Mouse (Mus musculus): ENCODE results near the gene Vamp2. TPM values are rescaled to one million over a fixed set of nuclear protein-coding genes. Genes with fewer than 3 reads are reported as not detected.

Vamp2 gene
- polyA plus RNA-seq, 1 experiment from 2014 or later: 124 TPM

DNA sequence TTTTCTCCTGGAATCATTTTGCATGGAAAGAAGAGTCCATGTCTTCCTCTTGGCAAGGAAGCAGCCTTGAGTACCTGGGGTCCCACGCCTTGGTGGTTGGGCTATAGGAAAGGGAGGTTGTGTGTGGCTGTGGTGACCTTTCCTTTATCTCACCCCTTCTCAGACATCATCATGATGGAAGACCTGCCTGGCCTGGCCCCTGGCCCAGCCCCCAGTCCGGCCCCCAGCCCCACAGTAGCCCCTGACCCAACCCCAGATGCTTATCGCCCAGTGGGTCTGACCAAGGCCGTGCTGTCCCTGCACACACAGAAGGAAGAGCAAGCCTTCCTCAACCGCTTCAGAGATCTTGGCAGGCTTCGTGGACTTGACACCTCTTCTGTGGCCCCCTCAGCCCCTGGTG is 16.9 kb downstream of the Vamp2 start:
- Histone ChIP-seq H3K4me1 (ENCODE audit: control insufficient read depth, insufficient read depth, low read length) (no peaks in the 10 kb centered on the region), H3K4me2 (ENCODE audit: low read length) (no peak overlapping the region), H3K27me3 (replicated peaks; ENCODE audit: control insufficient read depth, insufficient read depth, low read length) (no peaks in the 10 kb centered on the region), H3K9me3 (replicated peaks; ENCODE audit: control insufficient read depth, low read length) (no peaks in the 10 kb centered on the region), H3K27ac (ENCODE audit: low read depth, low read length) (no peak overlapping the region), H3K36me3 (ENCODE audit: control insufficient read depth, insufficient read depth, low read length) (peaks cover 88% of the 10 kb centered on the region), H3K9ac (ENCODE audit: low read length) (no peak overlapping the region), H3K4me3 (ENCODE audit: low read depth, low read length) (no peak overlapping the region)
- DNase-seq (ENCODE audit: low spot score) (no peak), ATAC-seq (no peak)
- WGBS: 92% methylated on average over 6 of the region's 6 CpGs

DNA sequence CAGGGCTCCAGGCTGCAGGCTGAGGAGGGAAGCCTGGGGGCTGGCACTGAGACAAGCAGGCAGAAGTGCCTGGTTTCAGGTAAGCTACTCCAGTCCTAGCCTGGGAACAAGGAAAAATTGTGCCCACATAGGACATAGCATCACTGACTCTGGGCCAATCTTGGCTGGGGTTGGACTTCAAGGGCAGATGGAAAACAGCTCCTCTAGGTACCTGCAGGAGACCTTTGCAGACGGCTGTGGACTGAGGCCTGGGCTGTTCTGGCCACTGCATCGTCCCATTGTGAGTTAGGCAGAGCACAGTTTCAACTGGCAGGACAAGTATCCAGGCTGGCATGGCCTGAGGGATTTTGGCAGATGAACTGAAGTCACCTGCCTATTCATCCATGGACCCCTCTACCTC is 17.5 kb downstream of the Vamp2 start:
- DNase-seq (ENCODE audit: low spot score) (no peak), ATAC-seq (no peak)
- Histone ChIP-seq H3K4me1 (ENCODE audit: control insufficient read depth, insufficient read depth, low read length) (no peaks in the 10 kb centered on the region), H3K9ac (ENCODE audit: low read length) (no peak overlapping the region), H3K4me3 (ENCODE audit: low read depth, low read length) (no peak overlapping the region), H3K4me2 (ENCODE audit: low read length) (no peak overlapping the region), H3K27me3 (replicated peaks; ENCODE audit: control insufficient read depth, insufficient read depth, low read length) (no peaks in the 10 kb centered on the region), H3K36me3 (ENCODE audit: control insufficient read depth, insufficient read depth, low read length) (peaks cover 87% of the 10 kb centered on the region), H3K27ac (ENCODE audit: low read depth, low read length) (no peak overlapping the region), H3K9me3 (replicated peaks; ENCODE audit: control insufficient read depth, low read length) (no peaks in the 10 kb centered on the region)
- WGBS: 85% methylated on average over 2 of the region's 2 CpGs

DNA sequence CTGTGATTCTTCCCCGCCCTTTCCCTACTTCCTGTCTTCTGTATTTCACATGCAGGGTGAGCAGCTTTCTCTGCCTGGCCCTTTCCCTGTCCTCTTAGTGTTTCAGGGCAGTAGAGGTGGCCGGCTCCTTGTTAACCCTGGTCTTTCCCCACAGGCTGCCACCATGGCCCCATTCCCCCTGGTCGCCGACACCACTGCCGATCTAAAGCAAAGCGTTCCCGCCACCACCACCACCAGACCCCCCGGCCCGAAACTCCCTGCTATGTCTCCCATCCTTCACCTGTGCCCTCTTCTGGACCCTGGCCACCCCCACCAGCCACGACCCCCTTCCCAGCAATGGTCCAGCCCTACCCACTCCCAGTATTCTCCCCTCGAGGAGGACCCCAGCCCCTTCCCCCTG is 18.0 kb downstream of the Vamp2 start:
- no peak overlapping the region for H3K4me2 ChIP-seq (ENCODE audit: low read length)

DNA sequence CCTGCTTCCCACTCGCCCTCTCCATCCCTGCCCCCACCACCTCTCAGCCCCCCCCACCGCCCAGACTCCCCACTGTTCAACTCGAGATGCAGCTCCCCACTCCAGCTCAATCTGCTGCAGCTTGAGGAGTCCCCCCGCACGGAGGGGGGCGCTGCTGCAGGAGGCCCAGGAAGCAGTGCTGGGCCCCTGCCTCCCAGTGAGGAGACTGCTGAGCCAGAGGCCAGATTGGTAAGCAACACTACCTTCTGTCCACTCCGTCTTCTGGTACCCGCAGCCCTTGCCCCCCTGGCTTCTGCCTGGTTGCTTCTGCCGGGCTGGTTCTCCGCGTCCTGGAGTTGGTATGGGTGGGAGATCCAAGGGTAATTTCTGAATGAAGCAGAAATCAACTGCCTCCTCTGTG is 18.6 kb downstream of the Vamp2 start:
- Histone ChIP-seq H3K9me3 (replicated peaks; ENCODE audit: control insufficient read depth, low read length) (no peaks in the 10 kb centered on the region), H3K4me2 (ENCODE audit: low read length) (no peak overlapping the region), H3K4me3 (ENCODE audit: low read depth, low read length) (no peak overlapping the region), H3K27me3 (replicated peaks; ENCODE audit: control insufficient read depth, insufficient read depth, low read length) (no peaks in the 10 kb centered on the region), H3K36me3 (ENCODE audit: control insufficient read depth, insufficient read depth, low read length) (peaks cover 78% of the 10 kb centered on the region), H3K9ac (ENCODE audit: low read length) (no peak overlapping the region), H3K27ac (ENCODE audit: low read depth, low read length) (no peak overlapping the region), H3K4me1 (ENCODE audit: control insufficient read depth, insufficient read depth, low read length) (no peaks in the 10 kb centered on the region)
- ATAC-seq (no peak), DNase-seq (ENCODE audit: low spot score) (no peak)
- WGBS: 82% methylated on average over 11 of the region's 11 CpGs

More for the DNA sequence above, 18.0 kb downstream of the Vamp2 start:
- DNase-seq (ENCODE audit: low spot score): no peak
- WGBS: 91% methylated on average over 11 of the region's 11 CpGs
- Histone ChIP-seq H3K27ac (ENCODE audit: low read depth, low read length) (no peak overlapping the region), H3K4me1 (ENCODE audit: control insufficient read depth, insufficient read depth, low read length) (no peaks in the 10 kb centered on the region), H3K27me3 (replicated peaks; ENCODE audit: control insufficient read depth, insufficient read depth, low read length) (no peaks in the 10 kb centered on the region), H3K9ac (ENCODE audit: low read length) (no peak overlapping the region), H3K36me3 (ENCODE audit: control insufficient read depth, insufficient read depth, low read length) (peaks cover 82% of the 10 kb centered on the region), H3K4me3 (ENCODE audit: low read depth, low read length) (no peak overlapping the region), H3K9me3 (replicated peaks; ENCODE audit: control insufficient read depth, low read length) (no peaks in the 10 kb centered on the region)
- ATAC-seq: no peak

DNA sequence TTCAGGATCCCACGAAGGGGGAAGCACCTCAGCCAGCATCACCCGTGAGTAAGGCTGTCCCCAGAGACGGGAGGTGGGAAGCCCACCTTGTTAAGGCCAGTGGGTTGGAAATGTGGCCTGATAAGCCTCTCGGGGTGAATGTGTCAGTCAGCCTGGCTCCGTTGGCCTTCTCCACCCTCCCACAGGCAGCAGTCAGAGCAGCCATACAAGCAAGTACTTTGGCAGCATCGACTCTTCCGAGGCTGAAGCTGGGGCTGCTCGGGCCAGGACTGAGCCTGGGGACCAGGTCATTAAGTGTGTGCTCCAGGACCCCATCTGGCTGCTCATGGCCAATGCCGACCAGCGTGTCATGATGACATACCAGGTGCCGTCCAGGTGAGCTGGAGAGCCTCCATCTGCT is 19.4 kb downstream of the Vamp2 start:
- DNase-seq (ENCODE audit: low spot score) (no peak), ATAC-seq (no peak)
- H3K4me1 ChIP-seq (ENCODE audit: control insufficient read depth, insufficient read depth, low read length): no peaks in the 10 kb centered on the region
- WGBS: 87% methylated on average over 11 of the region's 11 CpGs
- no peaks in the 10 kb centered on the region for H3K27me3 ChIP-seq (replicated peaks; ENCODE audit: control insufficient read depth, insufficient read depth, low read length)
- no peak overlapping the region for H3K4me2 ChIP-seq (ENCODE audit: low read length)
- H3K4me3 ChIP-seq (ENCODE audit: low read depth, low read length): no peak overlapping the region
- H3K9ac ChIP-seq (ENCODE audit: low read length): no peak overlapping the region
- H3K27ac ChIP-seq (ENCODE audit: low read depth, low read length): no peak overlapping the region
- no peaks in the 10 kb centered on the region for H3K9me3 ChIP-seq (replicated peaks; ENCODE audit: control insufficient read depth, low read length)
- H3K36me3 ChIP-seq (ENCODE audit: control insufficient read depth, insufficient read depth, low read length): peaks cover 70% of the 10 kb centered on the region

DNA sequence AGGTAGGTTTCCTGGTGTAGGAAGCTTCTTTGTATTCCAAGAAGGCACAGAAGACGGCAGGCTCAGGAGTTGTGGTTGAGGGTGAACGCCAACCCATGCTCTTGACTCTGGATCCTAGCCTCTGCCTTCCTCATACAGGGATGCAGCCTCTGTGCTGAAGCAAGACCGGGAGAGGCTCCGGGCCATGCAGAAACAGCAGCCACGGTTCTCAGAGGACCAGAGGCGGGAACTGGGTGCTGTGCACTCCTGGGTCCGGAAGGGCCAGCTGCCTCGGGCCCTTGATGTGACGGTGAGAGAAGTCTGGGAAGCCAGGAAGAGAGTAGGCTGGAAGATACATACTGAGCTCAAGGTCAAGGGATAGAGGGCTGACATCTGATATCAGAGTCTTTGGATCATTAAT is 19.9 kb downstream of the Vamp2 start:
- no peaks in the 10 kb centered on the region for H3K9me3 ChIP-seq (replicated peaks; ENCODE audit: control insufficient read depth, low read length)
- H3K9ac ChIP-seq (ENCODE audit: low read length): no peak overlapping the region
- WGBS: 93% methylated on average over 9 of the region's 9 CpGs
- no peak overlapping the region for H3K27ac ChIP-seq (ENCODE audit: low read depth, low read length)
- H3K36me3 ChIP-seq (ENCODE audit: control insufficient read depth, insufficient read depth, low read length): peaks cover 64% of the 10 kb centered on the region
- H3K4me3 ChIP-seq (ENCODE audit: low read depth, low read length): no peak overlapping the region
- H3K4me1 ChIP-seq (ENCODE audit: control insufficient read depth, insufficient read depth, low read length): no peaks in the 10 kb centered on the region
- ATAC-seq (no peak), DNase-seq (ENCODE audit: low spot score) (no peak)
- no peak overlapping the region for H3K4me2 ChIP-seq (ENCODE audit: low read length)
- H3K27me3 ChIP-seq (replicated peaks; ENCODE audit: control insufficient read depth, insufficient read depth, low read length): no peaks in the 10 kb centered on the region

DNA sequence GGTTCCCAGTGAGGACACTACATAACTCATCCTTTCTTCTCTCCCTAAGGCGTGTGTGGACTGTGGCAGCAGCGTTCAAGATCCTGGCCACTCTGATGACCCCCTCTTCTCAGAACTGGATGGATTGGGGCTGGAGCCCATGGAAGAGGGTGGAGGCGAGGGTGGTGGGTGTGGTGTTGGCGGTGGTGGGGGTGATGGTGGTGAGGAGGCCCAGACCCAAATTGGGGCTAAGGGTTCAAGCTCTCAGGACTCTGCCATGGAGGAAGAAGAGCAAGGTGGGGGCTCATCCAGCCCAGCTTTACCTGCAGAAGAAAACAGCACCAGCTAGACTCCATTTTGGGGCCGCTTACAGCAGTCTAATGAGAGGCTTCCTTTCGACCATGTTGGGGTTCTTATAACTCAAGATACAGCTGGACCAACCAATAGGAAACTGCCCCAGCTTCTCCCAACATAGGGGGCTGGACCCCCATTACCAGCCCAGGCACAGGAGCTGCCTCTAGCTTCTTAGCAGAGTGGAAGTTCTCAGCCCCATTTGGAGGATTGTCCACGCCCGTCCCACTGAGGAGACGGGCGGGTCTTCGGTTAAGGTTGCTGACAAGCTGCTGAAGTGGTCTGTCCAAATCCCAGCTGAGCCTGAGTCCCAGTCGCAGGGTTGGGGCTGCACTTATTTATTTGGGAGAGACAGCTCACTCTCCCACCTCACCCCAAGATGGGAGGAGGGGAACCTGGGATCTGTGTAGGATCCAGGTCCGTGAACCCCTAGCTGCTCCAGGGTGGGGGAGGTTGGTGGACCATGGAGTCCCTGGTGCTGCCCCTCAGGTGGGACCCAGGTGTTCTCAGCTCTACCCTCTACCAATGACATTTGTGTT is 21.0 kb downstream of the Vamp2 start:
- no peak for DNase-seq (ENCODE audit: low spot score)
- Histone ChIP-seq H3K9ac (ENCODE audit: low read length) (no peak overlapping the region), H3K4me1 (ENCODE audit: control insufficient read depth, insufficient read depth, low read length) (no peaks in the 10 kb centered on the region), H3K4me3 (ENCODE audit: low read depth, low read length) (no peak overlapping the region), H3K36me3 (ENCODE audit: control insufficient read depth, insufficient read depth, low read length) (peaks cover 54% of the 10 kb centered on the region), H3K9me3 (replicated peaks; ENCODE audit: control insufficient read depth, low read length) (no peaks in the 10 kb centered on the region), H3K27me3 (replicated peaks; ENCODE audit: control insufficient read depth, insufficient read depth, low read length) (no peaks in the 10 kb centered on the region), H3K27ac (ENCODE audit: low read depth, low read length) (no peak overlapping the region), H3K4me2 (ENCODE audit: low read length) (no peak overlapping the region)
- 85% methylated on average over 13 of the region's 13 CpGs for WGBS
- ATAC-seq: no peak

DNA sequence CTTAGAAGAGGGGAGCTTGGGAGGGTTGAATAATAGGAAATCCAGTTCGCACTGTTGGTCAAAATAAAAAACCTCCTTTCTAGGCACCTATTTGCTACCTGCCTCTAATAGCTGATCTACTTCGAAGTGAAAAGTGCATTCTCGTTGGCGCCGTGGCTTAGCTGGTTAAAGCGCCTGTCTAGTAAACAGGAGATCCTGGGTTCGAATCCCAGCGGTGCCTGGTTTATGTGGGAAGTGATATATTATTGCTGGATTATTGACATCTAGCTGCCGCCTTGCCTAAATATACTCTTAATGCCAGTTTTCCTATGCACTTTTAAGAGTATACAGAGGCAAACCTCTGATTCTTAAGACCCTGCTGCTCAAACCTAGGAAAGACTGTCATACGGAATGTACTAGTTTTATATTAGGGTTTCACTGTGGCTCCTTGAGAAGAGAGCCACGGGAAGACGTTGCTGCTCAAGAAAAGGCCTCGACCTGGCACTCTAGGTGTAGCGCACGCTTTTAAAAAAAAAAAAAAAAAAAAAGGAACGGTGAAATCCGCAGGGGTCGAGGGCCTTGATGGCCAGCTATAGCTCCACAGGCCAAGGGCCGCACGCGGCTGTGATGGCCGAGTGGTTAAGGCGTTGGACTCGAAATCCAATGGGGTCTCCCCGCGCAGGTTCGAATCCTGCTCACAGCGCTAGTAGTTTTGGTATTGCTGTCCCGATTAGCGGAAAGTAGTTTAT is 22.2 kb downstream of the Vamp2 start:
- peak; percentile 76 for ATAC-seq
- Histone ChIP-seq H3K9ac (ENCODE audit: low read length) (peak overlapping the region; percentile 51), H3K27me3 (replicated peaks; ENCODE audit: control insufficient read depth, insufficient read depth, low read length) (no peaks in the 10 kb centered on the region), H3K4me2 (ENCODE audit: low read length) (peak overlapping the region; percentile 49), H3K27ac (ENCODE audit: low read depth, low read length) (no peak overlapping the region), H3K4me3 (ENCODE audit: low read depth, low read length) (peak overlapping the region; percentile 39), H3K36me3 (ENCODE audit: control insufficient read depth, insufficient read depth, low read length) (peaks cover 42% of the 10 kb centered on the region), H3K9me3 (replicated peaks; ENCODE audit: control insufficient read depth, low read length) (no peaks in the 10 kb centered on the region), H3K4me1 (ENCODE audit: control insufficient read depth, insufficient read depth, low read length) (no peaks in the 10 kb centered on the region)
- WGBS: under 1% methylated on average over 30 of the region's 30 CpGs
- peak; percentile 91 for DNase-seq (ENCODE audit: low spot score)

All from forebrain, embryonic 14.5 days (tissue).